Mouse (Mus musculus): ENCODE data around the gene Dnmt3l. TPM values are rescaled to one million over a fixed set of nuclear protein-coding genes. Genes with fewer than 3 reads are reported as not detected.

Dnmt3l gene
- 328 and 388 TPM in 2 replicates for total RNA-seq (2012; rRNA removed)

- no peak for TF ChIP-seq ZC3H11A (IDR thresholded peaks at IDR 0.05; ENCODE audit: borderline replicate concordance, low read depth, low read length)
- TF ChIP-seq HCFC1 (IDR thresholded peaks at IDR 0.05; ENCODE audit: borderline replicate concordance, insufficient read depth, low read length) = no peak
- no peak for TF ChIP-seq MAFK (IDR thresholded peaks at IDR 0.05; ENCODE audit: insufficient read depth, low read depth, low read length)
- no peak for TF ChIP-seq CHD2 (IDR thresholded peaks at IDR 0.05; ENCODE audit: low read depth, low read length)
- TF ChIP-seq ZNF384 (IDR thresholded peaks at IDR 0.05; ENCODE audit: low read depth, low read length) = no peak
- in situ Hi-C loops (cut with MboI; ENCODE audit: low sequenced_read_pairs in 2 of 2, unreplicated experiment in 2 of 2) = no loop called here
Measured at GRCm38 (mm10) chr10:78041647-78042046, at the start of gene Dnmt3l. Dnmt3l (plus strand) TSS chr10:78041947.

GRCm38 (mm10) chr10:77995639-77996038 is 46.1 kb upstream of the Dnmt3l start:
- TF ChIP-seq CHD2 (IDR thresholded peaks at IDR 0.05; ENCODE audit: low read depth, low read length) (no peak), ZNF384 (IDR thresholded peaks at IDR 0.05; ENCODE audit: low read depth, low read length) (no peak), ZC3H11A (IDR thresholded peaks at IDR 0.05; ENCODE audit: borderline replicate concordance, low read depth, low read length) (no peak), HCFC1 (IDR thresholded peaks at IDR 0.05; ENCODE audit: borderline replicate concordance, insufficient read depth, low read length) (no peak), MAFK (IDR thresholded peaks at IDR 0.05; ENCODE audit: insufficient read depth, low read depth, low read length) (no peak)
- H3K27ac ChIP-seq (ENCODE audit: insufficient read depth, low read depth, low read length, poor library complexity, severe bottlenecking) = no peak overlapping the region
- peaks cover 89% of the 10 kb centered on the region for H3K36me3 ChIP-seq (ENCODE audit: control insufficient read depth, insufficient read depth, low read length, poor library complexity, severe bottlenecking)
- H3K9ac ChIP-seq (ENCODE audit: insufficient read depth, low read depth, low read length, poor library complexity, severe bottlenecking) = no peak overlapping the region
- no peaks in the 10 kb centered on the region for H3K9me3 ChIP-seq (ENCODE audit: control insufficient read depth, insufficient read depth, low read depth, low read length)
- H3K4me1 ChIP-seq (ENCODE audit: control insufficient read depth in 2 of 2, insufficient read depth in 2 of 2, low read length in 2 of 2, poor library complexity in 1 of 2) = no peaks in the 10 kb centered on the region
- no peak for DNase-seq (ENCODE audit: low read depth, low spot score)
- in situ Hi-C loops (cut with MboI; ENCODE audit: low sequenced_read_pairs in 2 of 2, unreplicated experiment in 2 of 2) = no loop called here
- no peak overlapping the region for H3K4me3 ChIP-seq (ENCODE audit: insufficient read depth in 1 of 2, low read depth in 1 of 2, low read length in 2 of 2, poor library complexity in 1 of 2, severe bottlenecking in 1 of 2)

More at GRCm38 (mm10) chr10:78041647-78042046, at the start of gene Dnmt3l:
- Histone ChIP-seq H3K9me3 (ENCODE audit: control insufficient read depth, insufficient read depth, low read depth, low read length) (no peaks in the 10 kb centered on the region), H3K4me1 (ENCODE audit: control insufficient read depth in 2 of 2, insufficient read depth in 2 of 2, low read length in 2 of 2, poor library complexity in 1 of 2) (peaks cover 3 to 39% of the 10 kb centered on the region in 2 experiments; a peak in 3 of 4 replicates), H3K9ac (ENCODE audit: insufficient read depth, low read depth, low read length, poor library complexity, severe bottlenecking) (no peak within 1 kb of the TSS; the same call in 1 of the 2 replicates), H3K4me3 (ENCODE audit: insufficient read depth in 1 of 2, low read depth in 1 of 2, low read length in 2 of 2, poor library complexity in 1 of 2, severe bottlenecking in 1 of 2) (peak within 1 kb of the TSS in 1 of 2 experiments; percentile 17; a peak in 1 of 4 replicates), H3K36me3 (ENCODE audit: control insufficient read depth, insufficient read depth, low read length, poor library complexity, severe bottlenecking) (no peaks in the 10 kb centered on the region; the same call in 1 of the 2 replicates), H3K27ac (ENCODE audit: insufficient read depth, low read depth, low read length, poor library complexity, severe bottlenecking) (no peak within 1 kb of the TSS)
- no peak for DNase-seq (ENCODE audit: low read depth, low spot score)

GRCm38 (mm10) chr10:78000200-78000599 is 41.5 kb upstream of the Dnmt3l start:
- in situ Hi-C loops (cut with MboI; ENCODE audit: low sequenced_read_pairs in 2 of 2, unreplicated experiment in 2 of 2) = no loop called here
- peaks cover 78% of the 10 kb centered on the region for H3K36me3 ChIP-seq (ENCODE audit: control insufficient read depth, insufficient read depth, low read length, poor library complexity, severe bottlenecking)

GRCm38 (mm10) chr10:78001796-78002195 is 40.0 kb upstream of the Dnmt3l start:
- TF ChIP-seq HCFC1 (IDR thresholded peaks at IDR 0.05; ENCODE audit: borderline replicate concordance, insufficient read depth, low read length) (no peak), MAFK (IDR thresholded peaks at IDR 0.05; ENCODE audit: insufficient read depth, low read depth, low read length) (no peak), ZC3H11A (IDR thresholded peaks at IDR 0.05; ENCODE audit: borderline replicate concordance, low read depth, low read length) (no peak), CHD2 (IDR thresholded peaks at IDR 0.05; ENCODE audit: low read depth, low read length) (no peak), ZNF384 (IDR thresholded peaks at IDR 0.05; ENCODE audit: low read depth, low read length) (no peak)
- Histone ChIP-seq H3K9me3 (ENCODE audit: control insufficient read depth, insufficient read depth, low read depth, low read length) (no peaks in the 10 kb centered on the region), H3K4me3 (ENCODE audit: insufficient read depth in 1 of 2, low read depth in 1 of 2, low read length in 2 of 2, poor library complexity in 1 of 2, severe bottlenecking in 1 of 2) (no peak overlapping the region), H3K36me3 (ENCODE audit: control insufficient read depth, insufficient read depth, low read length, poor library complexity, severe bottlenecking) (peaks cover 71% of the 10 kb centered on the region), H3K4me1 (ENCODE audit: control insufficient read depth in 2 of 2, insufficient read depth in 2 of 2, low read length in 2 of 2, poor library complexity in 1 of 2) (peaks cover 0 to 3% of the 10 kb centered on the region in 2 experiments; a peak in 1 of 4 replicates), H3K27ac (ENCODE audit: insufficient read depth, low read depth, low read length, poor library complexity, severe bottlenecking) (no peak overlapping the region), H3K9ac (ENCODE audit: insufficient read depth, low read depth, low read length, poor library complexity, severe bottlenecking) (no peak overlapping the region)
- DNase-seq (ENCODE audit: low read depth, low spot score) = no peak
- in situ Hi-C loops (cut with MboI; ENCODE audit: low sequenced_read_pairs in 2 of 2, unreplicated experiment in 2 of 2) = no loop called here

More at GRCm38 (mm10) chr10:78000200-78000599, 41.5 kb upstream of the Dnmt3l start:
- Histone ChIP-seq H3K4me1 (ENCODE audit: control insufficient read depth in 2 of 2, insufficient read depth in 2 of 2, low read length in 2 of 2, poor library complexity in 1 of 2) (peaks cover 0 to 1% of the 10 kb centered on the region in 2 experiments; a peak in 1 of 4 replicates), H3K27ac (ENCODE audit: insufficient read depth, low read depth, low read length, poor library complexity, severe bottlenecking) (no peak overlapping the region; the same call in 1 of the 2 replicates), H3K9ac (ENCODE audit: insufficient read depth, low read depth, low read length, poor library complexity, severe bottlenecking) (no peak overlapping the region), H3K9me3 (ENCODE audit: control insufficient read depth, insufficient read depth, low read depth, low read length) (no peaks in the 10 kb centered on the region), H3K4me3 (ENCODE audit: insufficient read depth in 1 of 2, low read depth in 1 of 2, low read length in 2 of 2, poor library complexity in 1 of 2, severe bottlenecking in 1 of 2) (no peak overlapping the region)
- DNase-seq (ENCODE audit: low read depth, low spot score) = no peak
- TF ChIP-seq CHD2 (IDR thresholded peaks at IDR 0.05; ENCODE audit: low read depth, low read length) = no peak
- no peak for TF ChIP-seq ZC3H11A (IDR thresholded peaks at IDR 0.05; ENCODE audit: borderline replicate concordance, low read depth, low read length)
- TF ChIP-seq HCFC1 (IDR thresholded peaks at IDR 0.05; ENCODE audit: borderline replicate concordance, insufficient read depth, low read length) = no peak
- no peak for TF ChIP-seq ZNF384 (IDR thresholded peaks at IDR 0.05; ENCODE audit: low read depth, low read length)
- no peak for TF ChIP-seq MAFK (IDR thresholded peaks at IDR 0.05; ENCODE audit: insufficient read depth, low read depth, low read length)

All from ES-E14 (cell line).